Mouse (Mus musculus): ENCODE data around the gene Pde10a. TPM values are rescaled to one million over a fixed set of nuclear protein-coding genes. Genes with fewer than 3 reads are reported as not detected.

The Pde10a gene
- total and polyA plus RNA-seq, 2 experiments from 2014 or later, result 8.2 to 38.5 TPM

- no peaks in the 10 kb centered on the region for H3K36me3 ChIP-seq (ENCODE audit: insufficient read depth, low read length)
- no peak for ATAC-seq
- H3K27me3 ChIP-seq (ENCODE audit: insufficient read depth, low read length), result no peaks in the 10 kb centered on the region
- no peak overlapping the region for H3K27ac ChIP-seq
- H3K9me3 ChIP-seq (ENCODE audit: low read length), result no peaks in the 10 kb centered on the region
- no peak overlapping the region for H3K4me2 ChIP-seq (ENCODE audit: low read depth, low read length)
- DNase-seq (ENCODE audit: low spot score), result no peak
- 85% methylated on average over 6 of the region's 6 CpGs for WGBS
- no peak overlapping the region for H3K9ac ChIP-seq (replicated peaks; ENCODE audit: low read length)
- no peak overlapping the region for H3K4me3 ChIP-seq (ENCODE audit: low read length)
- H3K4me1 ChIP-seq (ENCODE audit: insufficient read depth, low read length), result no peaks in the 10 kb centered on the region; the same call in 1 of the 2 replicates
- TF ChIP-seq CTCF (IDR thresholded peaks at IDR 0.05; ENCODE audit: low read depth), result no peak
Observed at GRCm38 (mm10) chr17:8846506-8846905, 321.3 kb downstream of the Pde10a start.

- no peak for DNase-seq (ENCODE audit: low spot score)
- no peak overlapping the region for H3K9ac ChIP-seq (replicated peaks; ENCODE audit: low read length)
- no peak for ATAC-seq
- TF ChIP-seq CTCF (IDR thresholded peaks at IDR 0.05; ENCODE audit: low read depth), result no peak
- no peaks in the 10 kb centered on the region for H3K4me1 ChIP-seq (ENCODE audit: insufficient read depth, low read length)
- 55% methylated on average over 7 of the region's 7 CpGs for WGBS
- H3K27me3 ChIP-seq (ENCODE audit: insufficient read depth, low read length), result no peaks in the 10 kb centered on the region
- no peak overlapping the region for H3K4me2 ChIP-seq (ENCODE audit: low read depth, low read length)
- no peaks in the 10 kb centered on the region for H3K36me3 ChIP-seq (ENCODE audit: insufficient read depth, low read length)
- no peak overlapping the region for H3K4me3 ChIP-seq (ENCODE audit: low read length)
- H3K9me3 ChIP-seq (ENCODE audit: low read length), result no peaks in the 10 kb centered on the region
- H3K27ac ChIP-seq, result no peak overlapping the region
Observed at GRCm38 (mm10) chr17:8847558-8847957, 322.4 kb downstream of the Pde10a start.

GRCm38 (mm10) chr17:8851846-8852245 lies 326.7 kb downstream of the Pde10a start:
- no peaks in the 10 kb centered on the region for H3K9me3 ChIP-seq (ENCODE audit: low read length)
- H3K4me2 ChIP-seq (ENCODE audit: low read depth, low read length), result no peak overlapping the region
- 57% methylated on average over 6 of the region's 6 CpGs for WGBS
- no peaks in the 10 kb centered on the region for H3K36me3 ChIP-seq (ENCODE audit: insufficient read depth, low read length)
- H3K4me1 ChIP-seq (ENCODE audit: insufficient read depth, low read length), result peaks cover 5% of the 10 kb centered on the region; the same call in 1 of the 2 replicates
- H3K4me3 ChIP-seq (ENCODE audit: low read length), result no peak overlapping the region
- TF ChIP-seq CTCF (IDR thresholded peaks at IDR 0.05; ENCODE audit: low read depth), result no peak
- ATAC-seq (no peak), DNase-seq (ENCODE audit: low spot score) (no peak)
- no peak overlapping the region for H3K27ac ChIP-seq
- no peaks in the 10 kb centered on the region for H3K27me3 ChIP-seq (ENCODE audit: insufficient read depth, low read length)
- H3K9ac ChIP-seq (replicated peaks; ENCODE audit: low read length), result no peak overlapping the region

GRCm38 (mm10) chr17:8856430-8857371 lies 331.5 kb downstream of the Pde10a start:
- no peaks in the 10 kb centered on the region for H3K36me3 ChIP-seq (ENCODE audit: insufficient read depth, low read length)
- H3K4me3 ChIP-seq (ENCODE audit: low read length), result no peak overlapping the region
- H3K4me1 ChIP-seq (ENCODE audit: insufficient read depth, low read length), result peaks cover 11% of the 10 kb centered on the region; the same call in 1 of the 2 replicates
- H3K9me3 ChIP-seq (ENCODE audit: low read length), result no peaks in the 10 kb centered on the region
- no peak overlapping the region for H3K27ac ChIP-seq
- H3K9ac ChIP-seq (replicated peaks; ENCODE audit: low read length), result no peak overlapping the region
- no peaks in the 10 kb centered on the region for H3K27me3 ChIP-seq (ENCODE audit: insufficient read depth, low read length)
- peak overlapping the region; percentile 48 for H3K4me2 ChIP-seq (ENCODE audit: low read depth, low read length)
- DNase-seq (ENCODE audit: low spot score) (no peak), ATAC-seq (no peak)
- TF ChIP-seq CTCF (IDR thresholded peaks at IDR 0.05; ENCODE audit: low read depth), result no peak
- 38% methylated on average over 22 of the region's 22 CpGs for WGBS

- H3K27me3 ChIP-seq (ENCODE audit: insufficient read depth, low read length), result no peaks in the 10 kb centered on the region
- DNase-seq (ENCODE audit: low spot score) (peak; percentile 41), ATAC-seq (peak; percentile 56; the same call in 1 of the 2 replicates)
- TF ChIP-seq CTCF (IDR thresholded peaks at IDR 0.05; ENCODE audit: low read depth), result no peak
- peak overlapping the region; percentile 2 for H3K4me2 ChIP-seq (ENCODE audit: low read depth, low read length)
- 56% methylated on average over 23 of the region's 23 CpGs for WGBS
- H3K9ac ChIP-seq (replicated peaks; ENCODE audit: low read length), result no peak overlapping the region
- H3K36me3 ChIP-seq (ENCODE audit: insufficient read depth, low read length), result no peaks in the 10 kb centered on the region
- H3K4me1 ChIP-seq (ENCODE audit: insufficient read depth, low read length), result peaks cover 11% of the 10 kb centered on the region; the same call in 1 of the 2 replicates
- H3K9me3 ChIP-seq (ENCODE audit: low read length), result no peaks in the 10 kb centered on the region
- H3K4me3 ChIP-seq (ENCODE audit: low read length), result no peak overlapping the region
- peak overlapping the region; percentile 49 for H3K27ac ChIP-seq
Observed at GRCm38 (mm10) chr17:8858636-8859421, 333.7 kb downstream of the Pde10a start.

- Histone ChIP-seq H3K27me3 (ENCODE audit: insufficient read depth, low read length) (no peaks in the 10 kb centered on the region), H3K36me3 (ENCODE audit: insufficient read depth, low read length) (no peaks in the 10 kb centered on the region), H3K9ac (replicated peaks; ENCODE audit: low read length) (no peak overlapping the region), H3K4me3 (ENCODE audit: low read length) (no peak overlapping the region), H3K27ac (0 out of 2 replicates have a peak overlapping the region, but pooled peaks have one; percentile 49), H3K9me3 (ENCODE audit: low read length) (no peaks in the 10 kb centered on the region), H3K4me2 (ENCODE audit: low read depth, low read length) (no peak overlapping the region), H3K4me1 (ENCODE audit: insufficient read depth, low read length) (peaks cover 11% of the 10 kb centered on the region; the same call in 1 of the 2 replicates)
- 59% methylated on average over 4 of the region's 4 CpGs for WGBS
- DNase-seq (ENCODE audit: low spot score) (no peak), ATAC-seq (no peak)
- TF ChIP-seq CTCF (IDR thresholded peaks at IDR 0.05; ENCODE audit: low read depth), result no peak
Observed at GRCm38 (mm10) chr17:8859489-8859888, 334.3 kb downstream of the Pde10a start.

All from hindbrain, postnatal 0 days (tissue).